Mouse (Mus musculus): Measurements from ENCODE around the gene Tha1. TPM values are rescaled to one million over a fixed set of nuclear protein-coding genes. Genes with fewer than 3 reads are reported as not detected.

Tha1 gene
- polyA plus RNA-seq (2014; fragmentation: Nextera tagmentation; extraction: Ambion mirVana): 2.7 TPM in 2 replicates

- Histone ChIP-seq H3K4me2 (ENCODE audit: low read depth) (peak within 1 kb of the TSS; percentile 98), H3K9me3 (ENCODE audit: control insufficient read depth, low read length) (no peaks in the 10 kb centered on the region), H3K4me1 (ENCODE audit: control insufficient read depth, insufficient read depth, low read length) (peaks cover 6% of the 10 kb centered on the region), H3K27ac (ENCODE audit: low read depth, low read length) (no peak within 1 kb of the TSS), H3K27me3 (ENCODE audit: control insufficient read depth, insufficient read depth, low read length) (no peaks in the 10 kb centered on the region), H3K9ac (ENCODE audit: low read length) (peak within 1 kb of the TSS; percentile 72), H3K36me3 (ENCODE audit: control insufficient read depth, insufficient read depth, low read length) (no peaks in the 10 kb centered on the region), H3K4me3 (ENCODE audit: low read depth, low read length) (peak within 1 kb of the TSS; percentile 77)
- ATAC-seq (ENCODE audit: insufficient read depth, low FRiP score, low TSS enrichment) (peak; percentile 53; the same call in 1 of the 2 replicates), DNase-seq (ENCODE audit: low spot score) (peak; percentile 82)
- 2% methylated on average over 51 of the region's 51 CpGs for WGBS
Measured at GRCm38 (mm10) chr11:117872861-117873608, at the start of gene Tha1. Tha1 (minus strand) TSS chr11:117873481.

DNA sequence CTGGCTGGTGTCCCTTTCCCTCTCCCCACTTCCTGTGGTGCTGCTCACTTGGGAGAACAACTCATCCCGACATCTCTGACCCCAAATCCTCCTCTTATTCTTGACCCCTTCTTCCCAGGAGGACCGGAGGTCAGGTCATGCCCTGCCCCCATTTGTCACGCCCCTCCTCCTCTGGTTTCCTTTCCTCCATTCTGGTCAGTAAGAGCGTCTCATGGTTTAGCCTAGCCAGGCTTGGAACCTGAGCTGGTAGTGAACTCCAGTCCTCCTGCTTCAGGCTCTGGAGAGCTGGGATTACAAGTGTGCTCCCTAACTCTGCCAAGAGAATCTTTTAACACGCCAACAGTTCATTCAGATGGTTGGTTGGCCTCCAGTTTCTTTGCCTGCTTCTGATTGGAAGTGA lies 45.9 kb upstream of the Tha1 start:
- Histone ChIP-seq H3K27me3 (ENCODE audit: control insufficient read depth, insufficient read depth, low read length) (no peaks in the 10 kb centered on the region), H3K36me3 (ENCODE audit: control insufficient read depth, insufficient read depth, low read length) (no peaks in the 10 kb centered on the region; the same call in 1 of the 2 replicates), H3K4me3 (ENCODE audit: low read depth, low read length) (no peak overlapping the region), H3K9ac (ENCODE audit: low read length) (no peak overlapping the region), H3K27ac (ENCODE audit: low read depth, low read length) (no peak overlapping the region), H3K4me1 (ENCODE audit: control insufficient read depth, insufficient read depth, low read length) (peaks cover 4% of the 10 kb centered on the region), H3K9me3 (ENCODE audit: control insufficient read depth, low read length) (peaks cover 4% of the 10 kb centered on the region; the same call in 1 of the 2 replicates), H3K4me2 (ENCODE audit: low read depth) (no peak overlapping the region)
- DNase-seq (ENCODE audit: low spot score) (no peak), ATAC-seq (ENCODE audit: insufficient read depth, low FRiP score, low TSS enrichment) (no peak)
- WGBS: 14% methylated on average over 5 of the region's 5 CpGs

DNA sequence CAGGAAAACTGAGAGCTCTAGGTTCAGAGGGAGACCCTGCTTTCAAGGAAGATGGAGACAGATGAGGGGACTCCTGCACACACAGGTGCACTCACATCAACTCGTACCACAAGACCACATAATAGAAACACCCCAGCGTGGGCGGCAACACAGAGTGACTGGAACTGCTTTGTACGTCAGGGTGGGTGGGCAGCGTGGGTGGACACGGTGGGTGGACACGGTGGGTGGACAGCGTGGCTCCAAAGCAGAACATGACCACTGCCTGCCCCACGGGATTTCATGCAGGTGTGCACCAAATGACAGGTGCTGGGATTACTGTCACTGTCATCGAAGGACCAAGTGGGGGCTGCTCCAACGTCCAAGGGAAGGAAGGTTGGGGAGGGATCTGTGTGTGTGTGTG lies 45.3 kb upstream of the Tha1 start:
- Histone ChIP-seq H3K27me3 (ENCODE audit: control insufficient read depth, insufficient read depth, low read length) (no peaks in the 10 kb centered on the region), H3K27ac (ENCODE audit: low read depth, low read length) (no peak overlapping the region), H3K36me3 (ENCODE audit: control insufficient read depth, insufficient read depth, low read length) (no peaks in the 10 kb centered on the region; the same call in 1 of the 2 replicates), H3K9me3 (ENCODE audit: control insufficient read depth, low read length) (peaks cover 4% of the 10 kb centered on the region; the same call in 1 of the 2 replicates), H3K4me1 (ENCODE audit: control insufficient read depth, insufficient read depth, low read length) (peaks cover 4% of the 10 kb centered on the region), H3K4me2 (ENCODE audit: low read depth) (no peak overlapping the region), H3K9ac (ENCODE audit: low read length) (no peak overlapping the region), H3K4me3 (ENCODE audit: low read depth, low read length) (no peak overlapping the region)
- no peak for DNase-seq (ENCODE audit: low spot score)
- ATAC-seq (ENCODE audit: insufficient read depth, low FRiP score, low TSS enrichment): no peak
- WGBS: 78% methylated on average over 11 of the region's 11 CpGs

GRCm38 (mm10) chr11:117915837-117916236 lies 42.6 kb upstream of the Tha1 start:
- no peak overlapping the region for H3K4me3 ChIP-seq (ENCODE audit: low read depth, low read length)
- H3K9ac ChIP-seq (ENCODE audit: low read length): no peak overlapping the region
- WGBS: 94% methylated on average over 7 of the region's 7 CpGs
- no peak overlapping the region for H3K4me2 ChIP-seq (ENCODE audit: low read depth)
- H3K9me3 ChIP-seq (ENCODE audit: control insufficient read depth, low read length): peaks cover 4% of the 10 kb centered on the region; the same call in 1 of the 2 replicates
- DNase-seq (ENCODE audit: low spot score) (no peak), ATAC-seq (ENCODE audit: insufficient read depth, low FRiP score, low TSS enrichment) (no peak)
- H3K4me1 ChIP-seq (ENCODE audit: control insufficient read depth, insufficient read depth, low read length): peaks cover 6% of the 10 kb centered on the region
- no peak overlapping the region for H3K27ac ChIP-seq (ENCODE audit: low read depth, low read length)
- H3K27me3 ChIP-seq (ENCODE audit: control insufficient read depth, insufficient read depth, low read length): no peaks in the 10 kb centered on the region
- H3K36me3 ChIP-seq (ENCODE audit: control insufficient read depth, insufficient read depth, low read length): no peaks in the 10 kb centered on the region; the same call in 1 of the 2 replicates

- Histone ChIP-seq H3K36me3 (ENCODE audit: control insufficient read depth, insufficient read depth, low read length) (no peaks in the 10 kb centered on the region; the same call in 1 of the 2 replicates), H3K27ac (ENCODE audit: low read depth, low read length) (no peak overlapping the region), H3K9ac (ENCODE audit: low read length) (no peak overlapping the region), H3K4me3 (ENCODE audit: low read depth, low read length) (no peak overlapping the region), H3K9me3 (ENCODE audit: control insufficient read depth, low read length) (peaks cover 4% of the 10 kb centered on the region; the same call in 1 of the 2 replicates), H3K4me2 (ENCODE audit: low read depth) (no peak overlapping the region), H3K27me3 (ENCODE audit: control insufficient read depth, insufficient read depth, low read length) (no peaks in the 10 kb centered on the region), H3K4me1 (ENCODE audit: control insufficient read depth, insufficient read depth, low read length) (peaks cover 6% of the 10 kb centered on the region)
- ATAC-seq (ENCODE audit: insufficient read depth, low FRiP score, low TSS enrichment) (no peak), DNase-seq (ENCODE audit: low spot score) (no peak)
- WGBS: 68% methylated on average over 1 of the region's 1 CpGs
Measured at GRCm38 (mm10) chr11:117915341-117915740, 42.1 kb upstream of the Tha1 start.

DNA sequence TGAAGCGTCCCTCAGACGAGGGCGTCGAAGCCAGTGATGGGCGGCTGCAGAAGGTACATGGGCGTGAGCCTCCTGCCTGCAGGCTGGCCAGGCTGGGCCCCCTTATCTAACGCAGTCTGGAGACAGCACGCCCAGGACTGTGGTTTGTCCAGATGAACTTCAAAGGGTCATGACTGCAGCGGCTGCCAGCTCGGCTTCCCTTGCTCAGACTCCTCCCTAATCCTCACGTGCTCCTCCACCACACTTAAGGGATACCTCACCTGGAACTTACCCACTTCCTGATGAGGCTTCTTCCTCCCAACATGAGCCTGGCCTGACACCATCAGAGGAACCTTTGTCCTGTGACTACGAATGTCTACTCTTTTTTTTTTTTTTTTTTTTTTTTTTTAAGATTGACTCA lies 41.2 kb upstream of the Tha1 start:
- DNase-seq (ENCODE audit: low spot score) (no peak), ATAC-seq (ENCODE audit: insufficient read depth, low FRiP score, low TSS enrichment) (no peak)
- H3K36me3 ChIP-seq (ENCODE audit: control insufficient read depth, insufficient read depth, low read length): no peaks in the 10 kb centered on the region; the same call in 1 of the 2 replicates
- no peaks in the 10 kb centered on the region for H3K27me3 ChIP-seq (ENCODE audit: control insufficient read depth, insufficient read depth, low read length)
- peaks cover 6% of the 10 kb centered on the region for H3K4me1 ChIP-seq (ENCODE audit: control insufficient read depth, insufficient read depth, low read length)
- no peak overlapping the region for H3K9ac ChIP-seq (ENCODE audit: low read length)
- H3K9me3 ChIP-seq (ENCODE audit: control insufficient read depth, low read length): peaks cover 4% of the 10 kb centered on the region; the same call in 1 of the 2 replicates
- H3K4me2 ChIP-seq (ENCODE audit: low read depth): no peak overlapping the region
- no peak overlapping the region for H3K27ac ChIP-seq (ENCODE audit: low read depth, low read length)
- 77% methylated on average over 12 of the region's 12 CpGs for WGBS
- no peak overlapping the region for H3K4me3 ChIP-seq (ENCODE audit: low read depth, low read length)

DNA sequence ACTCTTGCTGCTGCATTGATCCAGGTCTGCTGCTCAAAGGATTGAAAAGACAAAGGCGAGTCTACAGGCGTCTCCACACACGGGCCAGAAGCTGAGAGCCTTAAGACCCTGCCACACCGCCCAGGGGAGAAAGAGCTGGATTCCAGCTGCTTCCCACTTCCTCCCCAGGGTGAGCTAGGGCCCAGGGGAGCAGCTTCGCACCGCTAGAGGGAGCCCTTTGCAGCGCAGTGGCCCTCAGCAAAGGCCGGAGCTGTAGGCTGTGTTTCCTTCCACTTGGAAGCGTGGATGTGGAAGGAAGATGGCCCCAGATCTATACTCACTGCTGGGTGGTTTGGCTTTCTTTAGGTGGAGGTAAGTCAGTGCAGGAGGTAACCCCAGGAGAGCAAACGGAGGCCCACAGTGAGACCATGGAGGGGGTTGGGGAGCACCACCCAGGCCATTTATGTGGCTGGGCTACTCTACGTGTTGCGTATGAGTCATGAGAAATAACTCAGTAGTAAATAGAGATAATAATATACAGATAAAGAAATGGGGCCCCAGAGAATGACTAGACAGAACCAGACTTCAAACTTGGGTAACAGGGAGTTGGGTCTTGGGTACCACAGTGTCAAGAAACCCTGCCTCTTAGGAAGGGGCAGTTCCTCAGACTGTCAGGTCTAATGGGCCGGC lies 39.5 kb upstream of the Tha1 start:
- Histone ChIP-seq H3K27ac (ENCODE audit: low read depth, low read length) (no peak overlapping the region), H3K27me3 (ENCODE audit: control insufficient read depth, insufficient read depth, low read length) (no peaks in the 10 kb centered on the region), H3K4me1 (ENCODE audit: control insufficient read depth, insufficient read depth, low read length) (peaks cover 3% of the 10 kb centered on the region; the same call in 1 of the 2 replicates), H3K9ac (ENCODE audit: low read length) (no peak overlapping the region), H3K4me2 (ENCODE audit: low read depth) (no peak overlapping the region), H3K4me3 (ENCODE audit: low read depth, low read length) (no peak overlapping the region), H3K9me3 (ENCODE audit: control insufficient read depth, low read length) (peaks cover 4% of the 10 kb centered on the region; the same call in 1 of the 2 replicates), H3K36me3 (ENCODE audit: control insufficient read depth, insufficient read depth, low read length) (no peaks in the 10 kb centered on the region; the same call in 1 of the 2 replicates)
- ATAC-seq (ENCODE audit: insufficient read depth, low FRiP score, low TSS enrichment) (peak; percentile 53; the same call in 1 of the 2 replicates), DNase-seq (ENCODE audit: low spot score) (peak; percentile 76)
- WGBS: 34% methylated on average over 13 of the region's 13 CpGs

DNA sequence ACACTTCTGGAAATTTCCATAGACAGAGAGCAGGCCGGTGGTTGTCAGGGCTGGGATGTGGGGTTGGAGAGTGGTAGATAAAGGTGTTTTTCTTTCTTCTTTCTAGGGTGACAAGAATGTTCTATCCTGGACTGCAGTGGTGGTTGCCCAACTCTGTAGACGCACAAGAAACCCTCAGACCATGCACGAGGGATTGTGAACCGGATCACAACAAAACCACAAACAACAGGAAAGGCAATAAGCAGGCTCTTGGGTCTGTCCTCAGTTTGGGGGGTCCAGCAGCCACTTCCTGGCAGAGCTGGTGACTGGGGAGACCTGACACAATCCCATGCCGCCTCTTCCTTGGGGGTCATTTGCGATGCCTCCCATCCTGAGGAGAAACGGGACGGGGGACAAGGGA lies 36.1 kb upstream of the Tha1 start:
- no peak for ATAC-seq (ENCODE audit: insufficient read depth, low FRiP score, low TSS enrichment)
- DNase-seq (ENCODE audit: low spot score): no peak

More for the DNA sequence above, 36.1 kb upstream of the Tha1 start:
- Histone ChIP-seq H3K27me3 (ENCODE audit: control insufficient read depth, insufficient read depth, low read length) (no peaks in the 10 kb centered on the region), H3K9ac (ENCODE audit: low read length) (no peak overlapping the region), H3K4me3 (ENCODE audit: low read depth, low read length) (no peak overlapping the region), H3K4me2 (ENCODE audit: low read depth) (no peak overlapping the region), H3K36me3 (ENCODE audit: control insufficient read depth, insufficient read depth, low read length) (no peaks in the 10 kb centered on the region), H3K9me3 (ENCODE audit: control insufficient read depth, low read length) (no peaks in the 10 kb centered on the region), H3K4me1 (ENCODE audit: control insufficient read depth, insufficient read depth, low read length) (peaks cover 3% of the 10 kb centered on the region; the same call in 1 of the 2 replicates), H3K27ac (ENCODE audit: low read depth, low read length) (no peak overlapping the region)
- WGBS: 87% methylated on average over 8 of the region's 8 CpGs
